Mouse (Mus musculus) MEL (cell line): ENCODE results near the gene Wscd1.

Source experiments
- CTCF ChIP-seq, 3 experiments: IDR thresholded peaks in 2 of 3; conservative IDR thresholded peaks in 1 of 3; 2 replicates each; pipeline ENCODE4 v1.5.1; 2011 to 2012; ENCODE audit warnings: low read length in 3 of 3, low read depth in 2 of 3, mild to moderate bottlenecking in 2 of 3, improper control_type of control experiment in 1 of 3, inconsistent platforms in 1 of 3, mixed read lengths in 1 of 3, moderate library complexity in 1 of 3; ENCODE audit not compliant: control insufficient read depth in 1 of 3, insufficient read depth in 1 of 3, poor library complexity in 1 of 3, severe bottlenecking in 1 of 3
- E2F4 ChIP-seq: IDR thresholded peaks from 2 replicates; pipeline ENCODE4 v1.6.1; 2011; ENCODE audit warnings: low read depth, low read length, improper control_type of control experiment, borderline replicate concordance
- ELF1 ChIP-seq: IDR thresholded peaks from 2 replicates; pipeline ENCODE4 v1.6.1; 2014; ENCODE audit warnings: low read depth, mild to moderate bottlenecking, inconsistent platforms, low read length, improper control_type of control experiment, moderate library complexity
- EP300 ChIP-seq, 2 experiments: IDR thresholded peaks; 2 replicates each; pipeline ENCODE4 v1.6.1; 2011; ENCODE audit warnings: improper control_type of control experiment in 2 of 2, low read length in 2 of 2, low read depth in 1 of 2, mild to moderate bottlenecking in 1 of 2
- GATA1 ChIP-seq: IDR thresholded peaks from 2 replicates; pipeline ENCODE4 v1.6.1; 2011; ENCODE audit warnings: low read depth, low read length, improper control_type of control experiment
- JUND ChIP-seq: IDR thresholded peaks from 2 replicates; pipeline ENCODE4 v1.6.1; 2011; ENCODE audit warnings: low read depth, mild to moderate bottlenecking, improper control_type of control experiment, low read length
- MAX ChIP-seq: IDR thresholded peaks from 2 replicates; pipeline ENCODE4 v1.6.1; 2011; ENCODE audit warnings: low read length, improper control_type of control experiment
- MAZ ChIP-seq: IDR thresholded peaks from 2 replicates; pipeline ENCODE4 v1.6.1; 2012; ENCODE audit warnings: low read depth, mild to moderate bottlenecking, inconsistent platforms, low read length, improper control_type of control experiment
- MEF2A ChIP-seq: IDR thresholded peaks from 2 replicates; pipeline ENCODE4 v1.6.1; 2014; ENCODE audit warnings: low read depth, mild to moderate bottlenecking, inconsistent platforms, low read length, improper control_type of control experiment; ENCODE audit not compliant: poor library complexity, insufficient replicate concordance, severe bottlenecking; ENCODE audit errors: extremely low read depth
- NRF1 ChIP-seq: IDR thresholded peaks from 2 replicates; pipeline ENCODE4 v1.6.1; 2014; ENCODE audit warnings: low read depth, mild to moderate bottlenecking, inconsistent platforms, low read length, improper control_type of control experiment, moderate library complexity; ENCODE audit not compliant: poor library complexity, insufficient read depth, severe bottlenecking
- SMC3 ChIP-seq: IDR thresholded peaks from 2 replicates; pipeline ENCODE4 v1.6.1; 2011; ENCODE audit warnings: low read depth, low read length, improper control_type of control experiment
- TAL1 ChIP-seq: IDR thresholded peaks from 2 replicates; pipeline ENCODE4 v1.6.1; 2012; ENCODE audit warnings: mild to moderate bottlenecking, inconsistent platforms, low read length, moderate library complexity, mixed read lengths
- USF1 ChIP-seq: IDR thresholded peaks from 2 replicates; pipeline ENCODE4 v1.6.1; 2014; ENCODE audit warnings: low read depth, mild to moderate bottlenecking, inconsistent platforms, low read length, improper control_type of control experiment, moderate library complexity
- USF2 ChIP-seq, 2 experiments: IDR thresholded peaks; 2 replicates each; pipeline ENCODE4 v1.6.1; 2011 to 2012; ENCODE audit warnings: improper control_type of control experiment in 2 of 2, low read length in 2 of 2, borderline replicate concordance in 1 of 2, inconsistent platforms in 1 of 2, low read depth in 1 of 2, mild to moderate bottlenecking in 1 of 2; ENCODE audit not compliant: insufficient read depth in 1 of 2

GRCm38 (mm10) chr11:71808521-71808920, 58.8 kb downstream of the Wscd1 start:
- TF ChIP-seq TAL1 (no peak), USF2 (IDR thresholded peaks at IDR 0.05; ENCODE audit: borderline replicate concordance in 1 of 2, insufficient read depth in 1 of 2, low read depth in 1 of 2, low read length in 2 of 2) (no peak), JUND (no peak), CTCF (IDR thresholded peaks at IDR 0.05 in 2 of 3, conservative IDR thresholded peaks at IDR 0.05 in 1 of 3; ENCODE audit: control insufficient read depth in 1 of 3, insufficient read depth in 1 of 3, low read depth in 2 of 3, low read length in 3 of 3, poor library complexity in 1 of 3, severe bottlenecking in 1 of 3) (no peak), EP300 (IDR thresholded peaks at IDR 0.05; ENCODE audit: low read depth in 1 of 2, low read length in 2 of 2) (no peak), MAX (no peak), ELF1 (no peak), GATA1 (no peak), SMC3 (no peak), USF1 (no peak), E2F4 (no peak), NRF1 (no peak), MEF2A (no peak), MAZ (no peak)
